ENCODE assay signal across 8 mouse cellular contexts in genomic region chr14:26303111-26303510, GRCm38 (mm10). TPM values are rescaled to one million over a fixed set of nuclear protein-coding genes. Genes with fewer than 3 reads are reported as not detected.
A peak's percentile ranks its signal among the peaks of the same experiment; 100 is the strongest.
DNase-seq lines count a peak whose midpoint lies in the region; ATAC-seq and TF ChIP-seq lines count a peak whose summit lies in the region.

No protein-coding gene starts in this region.

- H3K27me3 ChIP-seq in kidney, embryonic 14.5 days (ENCODE audit: control insufficient read depth, insufficient read depth, low read length): no peaks in the 10 kb centered on the region
- no peaks in the 10 kb centered on the region for H3K27me3 ChIP-seq in hindbrain, postnatal 0 days (ENCODE audit: insufficient read depth, low read length)
- H3K27me3 ChIP-seq in neural tube, embryonic 13.5 days: no peaks in the 10 kb centered on the region

- no peak overlapping the region for H3K9ac ChIP-seq in kidney, embryonic 14.5 days (ENCODE audit: low read depth, low read length)
- no peak overlapping the region for H3K9ac ChIP-seq in hindbrain, postnatal 0 days (replicated peaks; ENCODE audit: low read length)
- no peak overlapping the region for H3K9ac ChIP-seq in neural tube, embryonic 13.5 days

- WGBS in kidney, embryonic 14.5 days: 39% methylated on average over 2 of the region's 2 CpGs
- WGBS in hindbrain, postnatal 0 days: 36% methylated on average over 2 of the region's 2 CpGs
- WGBS in neural tube, embryonic 13.5 days: 38% methylated on average over 2 of the region's 2 CpGs

- no peak for ATAC-seq in kidney, embryonic 14.5 days (ENCODE audit: low FRiP score, low TSS enrichment)
- peak; percentile 85 for ATAC-seq in hindbrain, postnatal 0 days
- peak; percentile 76 for ATAC-seq in neural tube, embryonic 13.5 days (ENCODE audit: low read depth)

- no peak overlapping the region for H3K27ac ChIP-seq in kidney, embryonic 14.5 days (ENCODE audit: low read depth, low read length)
- no peak overlapping the region for H3K27ac ChIP-seq in hindbrain, postnatal 0 days
- H3K27ac ChIP-seq in neural tube, embryonic 13.5 days (replicated peaks): no peak overlapping the region

- peak; percentile 91 for TF ChIP-seq CTCF in hindbrain, postnatal 0 days (IDR thresholded peaks at IDR 0.05; ENCODE audit: low read depth)

- peak; percentile 10 for DNase-seq in kidney, adult 11 months
- peak; percentile 47 for DNase-seq in Muller cell, postnatal 12 days (ENCODE audit: inconsistent ontology term)
- peak; percentile 84 for DNase-seq in embryo, embryonic 11 days
- DNase-seq in hindbrain, postnatal 0 days (ENCODE audit: low spot score): peak; percentile 92
- DNase-seq in left cerebral cortex, adult 9 months (ENCODE audit: low spot score in 2 of 2): peak; percentile 14 to 84
- no peak for DNase-seq in gastrocnemius, postnatal 25 days

- H3K36me3 ChIP-seq in kidney, embryonic 14.5 days (ENCODE audit: control insufficient read depth, insufficient read depth, low read length): no peaks in the 10 kb centered on the region
- no peaks in the 10 kb centered on the region for H3K36me3 ChIP-seq in hindbrain, postnatal 0 days (ENCODE audit: insufficient read depth, low read length)
- H3K36me3 ChIP-seq in neural tube, embryonic 13.5 days: no peaks in the 10 kb centered on the region

- H3K4me2 ChIP-seq in kidney, embryonic 14.5 days (replicated peaks; ENCODE audit: low read depth, low read length): no peak overlapping the region
- H3K4me2 ChIP-seq in hindbrain, postnatal 0 days (ENCODE audit: low read depth, low read length): no peak overlapping the region
- H3K4me2 ChIP-seq in neural tube, embryonic 13.5 days: no peak overlapping the region

- H3K4me1 ChIP-seq in kidney, embryonic 14.5 days (ENCODE audit: control insufficient read depth, insufficient read depth, low read length): no peaks in the 10 kb centered on the region
- H3K4me1 ChIP-seq in hindbrain, postnatal 0 days (ENCODE audit: insufficient read depth, low read length): no peaks in the 10 kb centered on the region
- H3K4me1 ChIP-seq in neural tube, embryonic 13.5 days (replicated peaks): no peaks in the 10 kb centered on the region

- H3K4me3 ChIP-seq in kidney, embryonic 14.5 days (ENCODE audit: low read length): no peak overlapping the region
- no peak overlapping the region for H3K4me3 ChIP-seq in hindbrain, postnatal 0 days (ENCODE audit: low read length)
- H3K4me3 ChIP-seq in neural tube, embryonic 13.5 days: no peak overlapping the region

- no peaks in the 10 kb centered on the region for H3K9me3 ChIP-seq in kidney, embryonic 14.5 days (ENCODE audit: control insufficient read depth, low read length)
- H3K9me3 ChIP-seq in hindbrain, postnatal 0 days (ENCODE audit: low read length): no peaks in the 10 kb centered on the region
- no peaks in the 10 kb centered on the region for H3K9me3 ChIP-seq in neural tube, embryonic 13.5 days

RNA-seq across cellular contexts. Expression of gene Duxbl3, which starts 45.3 kb away (rescaled TPM):
- 0.69 TPM in 1 of 2 replicates, not detected in the other for polyA plus RNA-seq in kidney, embryonic 14.5 days (2014; fragmentation: Nextera tagmentation; extraction: Ambion mirVana)
- 0.61 and 2.1 TPM in 2 replicates for total RNA-seq in hindbrain, postnatal 0 days (2014; rRNA removed)
- polyA plus RNA-seq in hindbrain, postnatal 0 days (2015; fragmentation: Nextera tagmentation; extraction: Ambion mirVana): 2.5 and 2.9 TPM in 2 replicates
- 3.8 and 4.4 TPM in 2 replicates for polyA plus RNA-seq in neural tube, embryonic 13.5 days (2015; fragmentation: Nextera tagmentation; extraction: Ambion mirVana)
- total RNA-seq in gastrocnemius, postnatal 25 days (2021): not detected
